ENCODE assay signal across 9 mouse cellular contexts in genomic region chr10:110727816-110728215, GRCm38 (mm10). TPM values are rescaled to one million over a fixed set of nuclear protein-coding genes. Genes with fewer than 3 reads are reported as not detected.
A peak's percentile ranks its signal among the peaks of the same experiment; 100 is the strongest.
DNase-seq lines count a peak whose midpoint lies in the region; ATAC-seq lines count a peak whose summit lies in the region.
"Had no signal": no experiment of that assay in that cellular context is flagged by ENCODE, and none has a peak within 500 bp of the region (broad histone marks: within the 10 kb centered on the region; RNA-seq: fewer than 3 reads in every experiment).

No protein-coding gene starts in this region.

- WGBS in forebrain, embryonic 10.5 days = 60% methylated on average over 4 of the region's 4 CpGs
- WGBS in forebrain, embryonic 13.5 days = 52% methylated on average over 4 of the region's 4 CpGs

- no peak overlapping the region for H3K27ac ChIP-seq in forebrain, embryonic 10.5 days
- H3K27ac ChIP-seq in forebrain, embryonic 13.5 days = no peak overlapping the region
- H3K27ac ChIP-seq: limb, embryonic 12.5 days had no signal

- H3K4me3 ChIP-seq in forebrain, embryonic 10.5 days = no peak overlapping the region
- no peak overlapping the region for H3K4me3 ChIP-seq in forebrain, embryonic 13.5 days
- H3K4me3 ChIP-seq: limb, embryonic 12.5 days had no signal

- no peaks in the 10 kb centered on the region for H3K27me3 ChIP-seq in forebrain, embryonic 10.5 days (ENCODE audit: poor library complexity, severe bottlenecking)
- H3K27me3 ChIP-seq in forebrain, embryonic 13.5 days = no peaks in the 10 kb centered on the region
- H3K27me3 ChIP-seq: limb, embryonic 12.5 days had no signal

- peak; percentile 49 for DNase-seq in forebrain, embryonic 10.5 days (ENCODE audit: extremely low spot score, low spot score)
- peak; percentile 26 for DNase-seq in right cerebral cortex, postnatal 4 days
- DNase-seq in right cerebral cortex, adult 18-20 months = no peak
- peak; percentile 25 to 42 for DNase-seq in cerebellum, postnatal 36 days
- peak; percentile 22 to 67 for DNase-seq in kidney, adult 8-10 months

- H3K9me3 ChIP-seq in forebrain, embryonic 10.5 days = no peaks in the 10 kb centered on the region
- no peaks in the 10 kb centered on the region for H3K9me3 ChIP-seq in forebrain, embryonic 13.5 days (replicated peaks)
- H3K9me3 ChIP-seq: limb, embryonic 12.5 days had no signal

- H3K9ac ChIP-seq in forebrain, embryonic 13.5 days = no peak overlapping the region
- H3K9ac ChIP-seq: limb, embryonic 12.5 days had no signal

- no peaks in the 10 kb centered on the region for H3K36me3 ChIP-seq in forebrain, embryonic 10.5 days (replicated peaks)
- no peaks in the 10 kb centered on the region for H3K36me3 ChIP-seq in forebrain, embryonic 13.5 days (ENCODE audit: poor library complexity, severe bottlenecking)
- H3K36me3 ChIP-seq: limb, embryonic 12.5 days had no signal

- no peak overlapping the region for H3K4me2 ChIP-seq in forebrain, embryonic 13.5 days
- H3K4me2 ChIP-seq: limb, embryonic 12.5 days had no signal

- no peak for ATAC-seq in forebrain, embryonic 13.5 days
- ATAC-seq in megakaryocyte progenitor cell, adult 5-6 weeks (replicated peaks; ENCODE audit: poor library complexity) = peak; percentile 99
- no peak for ATAC-seq in frontal cortex, adult (ENCODE audit: low TSS enrichment)

- no peaks in the 10 kb centered on the region for H3K4me1 ChIP-seq in forebrain, embryonic 10.5 days
- H3K4me1 ChIP-seq in forebrain, embryonic 13.5 days = no peaks in the 10 kb centered on the region
- H3K4me1 ChIP-seq: limb, embryonic 12.5 days had no signal

RNA-seq across cellular contexts. Expression of gene E2f7, which starts 17.4 kb away (rescaled TPM):
- polyA plus RNA-seq in forebrain, embryonic 10.5 days (2016; fragmentation: Nextera tagmentation; extraction: Ambion mirVana) = 43.8 and 45.2 TPM in 2 replicates
- polyA plus RNA-seq in forebrain, embryonic 13.5 days (2015; fragmentation: Nextera tagmentation; extraction: Ambion mirVana) = 21.5 and 23.7 TPM in 2 replicates
- 6.9 and 8.6 TPM in 2 replicates for total RNA-seq in megakaryocyte progenitor cell, adult 5-6 weeks (2015)
- total RNA-seq in megakaryocyte progenitor cell, adult 5-6 weeks (2017) = 3.7 and 11.1 TPM in 2 replicates
